Mouse (Mus musculus) embryo, embryonic 11.5 days (tissue): Measurements from ENCODE around the gene Kif16b.

Source experiments
- DNase-seq: peaks from one replicate; pipeline ENCODE4 v3.0.0-alpha.2; 2012; ENCODE audit warnings: low read depth, low spot score

Gene Kif16b

DNA sequence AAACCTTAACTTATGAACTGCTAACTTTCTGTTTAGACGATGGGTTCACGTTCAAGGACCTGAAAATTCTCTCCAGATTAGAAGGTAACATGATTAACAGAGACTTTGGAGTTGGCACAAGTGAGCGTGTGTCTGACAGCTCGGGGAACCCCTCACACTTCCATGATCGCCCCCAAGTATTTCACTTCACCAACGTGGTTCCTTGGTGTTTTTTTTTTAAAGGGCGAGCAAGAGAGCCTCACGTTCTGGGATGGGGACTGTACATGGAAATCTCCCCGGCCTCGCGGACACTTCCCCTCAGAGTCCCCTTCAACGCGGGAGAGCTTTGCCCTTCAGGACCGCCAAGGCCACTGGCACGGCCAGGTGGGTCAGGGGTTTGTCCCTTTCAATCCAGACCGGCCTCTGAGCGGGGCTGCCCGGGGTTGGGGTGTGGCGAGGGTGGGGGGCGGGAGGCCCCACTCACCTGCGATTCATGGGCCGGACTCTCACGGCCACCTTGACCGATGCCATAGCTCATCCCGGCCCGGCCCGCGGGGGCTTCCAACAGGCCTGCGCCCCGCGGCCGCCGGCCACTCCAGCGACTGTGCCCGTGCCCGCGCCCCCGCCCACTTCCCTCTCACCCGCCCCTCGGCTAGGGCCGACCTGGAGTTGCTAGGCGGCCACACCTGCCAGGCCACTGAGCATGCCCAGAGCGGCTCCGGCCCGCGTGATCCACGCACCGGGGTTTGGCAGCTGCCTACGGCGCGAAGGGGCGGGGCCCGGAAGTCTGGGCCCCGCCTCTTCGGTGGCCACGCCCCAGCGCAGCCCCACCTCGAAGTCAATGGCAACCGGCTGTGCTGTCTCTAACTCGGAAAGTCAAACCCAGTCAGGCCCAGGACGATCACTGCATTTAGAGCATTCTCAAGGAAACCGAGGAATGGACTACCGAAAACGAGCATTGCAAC lies at the start of gene Kif16b:
Kif16b (minus strand) TSS at position 670 of the 944 bp plus-strand sequence.
- DNase-seq, result peak; percentile 80

DNA sequence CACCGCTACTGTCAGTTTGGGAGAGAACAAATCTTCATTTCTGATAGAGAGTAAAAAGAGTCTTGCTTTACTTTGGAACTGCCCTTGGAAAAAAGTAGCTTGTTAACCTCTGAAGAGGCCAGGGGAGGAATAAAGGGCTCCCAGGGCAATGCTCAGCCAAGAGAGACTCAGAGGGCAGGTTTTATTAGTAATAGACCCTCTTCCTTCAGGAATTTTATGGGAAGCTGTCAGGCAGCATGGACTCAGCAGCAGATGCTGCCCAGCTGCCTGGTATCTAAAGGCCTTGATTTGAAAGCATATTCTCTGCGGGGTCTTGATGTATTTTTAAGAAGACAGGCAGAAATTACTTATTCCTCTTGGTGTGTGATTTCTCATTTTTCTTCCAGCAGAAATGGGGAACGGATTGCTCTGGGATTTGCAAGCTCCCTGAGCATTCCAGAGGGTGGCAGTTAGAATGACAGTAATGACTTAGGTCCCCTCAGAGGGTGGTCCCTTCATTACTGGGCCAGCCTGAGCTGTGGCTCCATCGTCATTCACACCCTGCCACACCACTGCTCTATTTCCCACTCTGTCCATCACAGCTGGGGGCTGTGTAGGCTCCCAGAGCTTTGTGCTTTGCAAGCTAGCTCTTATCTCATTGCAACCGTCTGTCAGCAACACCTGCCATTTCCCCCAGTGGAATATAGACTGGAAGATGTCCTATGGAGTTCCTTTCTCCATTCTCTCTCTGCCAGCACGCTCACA lies 39.7 kb upstream of the Kif16b start:
- no peak for DNase-seq

- DNase-seq, result no peak
Measured at GRCm38 (mm10) chr2:142930445-142930844, 29.1 kb upstream of the Kif16b start.

GRCm38 (mm10) chr2:142929226-142930112 lies 28.1 kb upstream of the Kif16b start:
- no peak for DNase-seq

- no peak for DNase-seq
Measured at GRCm38 (mm10) chr2:142910808-142911388, 9.6 kb upstream of the Kif16b start.

- no peak for DNase-seq
Measured at GRCm38 (mm10) chr2:142909213-142909612, 7.9 kb upstream of the Kif16b start.

DNA sequence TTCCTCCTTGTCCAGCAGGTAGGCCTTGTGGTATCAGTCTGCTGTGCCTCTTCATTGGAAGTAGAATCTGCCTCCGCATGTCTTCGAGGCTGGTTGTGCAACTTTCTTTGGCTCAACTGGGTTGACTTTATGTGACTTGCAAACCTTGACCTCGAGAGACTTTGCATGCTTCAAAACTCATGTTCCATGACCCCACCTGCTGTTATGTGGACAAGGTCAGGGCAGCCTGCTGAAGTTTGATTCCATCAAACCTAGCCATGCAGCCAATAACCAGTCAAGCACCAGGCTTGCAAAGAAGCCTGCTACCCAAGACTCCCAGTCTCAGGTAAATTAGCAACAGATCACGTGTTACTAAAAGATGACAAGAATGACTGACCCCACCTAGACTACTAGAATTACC lies 5.7 kb upstream of the Kif16b start:
- no peak for DNase-seq

DNA sequence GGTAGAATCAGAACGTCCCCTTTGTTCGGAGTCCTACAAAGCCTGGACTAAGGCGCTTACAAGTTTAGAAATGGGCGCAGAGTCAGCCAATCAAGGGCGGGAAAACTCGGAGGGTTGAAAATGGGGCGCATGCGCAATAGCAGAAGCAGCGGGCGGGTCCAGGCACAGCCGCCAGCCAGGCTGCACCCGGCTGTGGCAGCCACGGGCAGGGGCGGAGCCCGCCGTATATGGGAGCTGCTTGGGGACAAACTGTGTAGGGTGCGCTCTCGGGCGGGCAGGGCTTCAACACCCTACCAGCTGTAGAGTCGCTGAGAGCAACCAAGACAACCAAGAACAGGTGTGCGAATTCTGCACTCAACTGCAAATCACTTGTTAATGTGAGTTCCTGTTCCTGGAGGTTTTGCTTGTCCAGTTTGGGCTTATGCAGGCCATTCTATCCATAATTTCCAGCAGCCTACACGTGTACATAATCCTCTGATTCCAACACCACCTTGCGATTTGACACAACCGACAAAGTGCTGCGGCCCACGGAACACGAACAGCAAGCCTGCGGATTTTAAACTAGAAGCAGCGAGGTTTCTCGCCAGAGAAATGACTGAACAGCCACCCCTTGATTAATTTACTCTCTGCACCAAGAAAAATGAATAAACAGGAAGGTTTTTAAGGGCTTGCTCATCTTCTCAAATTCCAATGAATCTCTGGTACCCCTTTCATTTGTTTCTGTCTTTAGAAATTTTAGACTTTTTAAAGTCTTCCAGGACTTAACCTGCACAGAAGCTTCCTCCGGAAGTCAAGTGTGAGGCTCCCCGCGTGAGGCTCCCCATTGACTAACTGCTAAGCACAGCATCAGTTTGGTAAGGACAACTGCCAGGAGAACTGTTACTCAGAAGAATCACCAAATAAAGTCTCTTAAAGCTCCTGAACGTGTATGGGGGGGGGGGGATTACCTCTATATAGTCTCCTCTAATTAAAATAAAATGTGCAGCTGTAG lies 1.9 kb upstream of the Kif16b start:
- DNase-seq, result peak; percentile 84

- DNase-seq, result no peak
Measured at GRCm38 (mm10) chr2:142900120-142900861, 1.0 kb downstream of the Kif16b start.

DNA sequence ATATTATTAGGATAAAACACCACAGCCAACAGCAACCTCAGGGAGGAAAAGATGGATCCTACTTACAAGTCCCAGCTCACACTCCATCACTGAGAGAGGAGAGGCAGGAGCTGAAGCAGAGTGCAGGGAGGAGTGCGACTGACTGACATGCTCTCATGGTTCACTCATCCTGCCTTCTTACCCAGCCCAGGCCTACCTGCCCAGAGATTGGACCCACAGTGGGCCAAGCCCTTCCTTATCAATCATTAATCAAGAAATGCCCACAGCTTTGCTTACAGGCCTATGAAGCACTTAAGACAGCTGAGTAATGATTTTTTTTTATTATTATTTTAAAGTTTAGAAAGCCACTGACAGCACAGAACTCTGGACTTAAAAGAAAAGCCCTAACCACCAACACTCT lies 7.6 kb downstream of the Kif16b start:
- DNase-seq, result no peak

GRCm38 (mm10) chr2:142891283-142891682 lies 10.0 kb downstream of the Kif16b start:
- no peak for DNase-seq

DNA sequence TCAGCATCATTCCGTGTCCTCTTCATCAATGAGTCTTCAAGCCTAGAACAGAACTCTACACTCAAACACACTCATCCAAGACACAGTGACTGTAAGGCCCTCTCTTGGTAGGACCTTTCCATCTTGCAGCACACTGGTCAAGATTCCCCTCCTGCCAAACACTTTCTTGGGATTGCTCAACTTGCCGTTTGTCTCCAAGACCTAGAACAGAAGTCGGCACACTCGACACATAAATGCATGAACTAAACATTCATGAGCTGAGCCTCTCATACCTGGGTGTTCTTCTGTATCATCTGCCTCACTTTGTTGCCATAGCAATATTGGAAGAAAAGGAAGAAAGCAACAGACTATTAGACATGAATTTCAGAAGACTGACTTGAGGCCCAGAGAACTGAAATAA lies 16.9 kb downstream of the Kif16b start:
- no peak for DNase-seq

DNA sequence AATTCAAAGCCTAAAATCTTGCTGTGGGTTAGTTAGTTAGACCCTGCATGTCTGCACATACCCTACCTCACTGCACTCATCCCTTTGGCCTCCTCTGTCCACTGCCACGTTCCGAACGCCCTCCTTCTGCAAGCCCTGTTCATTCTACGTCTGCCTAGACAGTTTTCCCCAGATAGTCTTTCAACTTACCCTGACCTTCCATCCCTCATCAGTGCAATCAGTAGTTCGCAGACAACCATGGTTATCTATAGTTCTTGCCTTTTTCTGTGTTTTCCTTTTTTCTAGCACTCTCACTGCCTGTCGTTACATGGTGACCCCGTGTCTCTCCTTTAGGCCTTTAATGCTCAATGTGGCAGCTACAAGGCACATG lies 17.7 kb downstream of the Kif16b start:
- no peak for DNase-seq

GRCm38 (mm10) chr2:142882871-142883624 lies 18.3 kb downstream of the Kif16b start:
- DNase-seq, result no peak

GRCm38 (mm10) chr2:142882466-142882865 lies 18.9 kb downstream of the Kif16b start:
- DNase-seq, result no peak

- no peak for DNase-seq
Measured at GRCm38 (mm10) chr2:142881177-142881576, 20.2 kb downstream of the Kif16b start.

DNA sequence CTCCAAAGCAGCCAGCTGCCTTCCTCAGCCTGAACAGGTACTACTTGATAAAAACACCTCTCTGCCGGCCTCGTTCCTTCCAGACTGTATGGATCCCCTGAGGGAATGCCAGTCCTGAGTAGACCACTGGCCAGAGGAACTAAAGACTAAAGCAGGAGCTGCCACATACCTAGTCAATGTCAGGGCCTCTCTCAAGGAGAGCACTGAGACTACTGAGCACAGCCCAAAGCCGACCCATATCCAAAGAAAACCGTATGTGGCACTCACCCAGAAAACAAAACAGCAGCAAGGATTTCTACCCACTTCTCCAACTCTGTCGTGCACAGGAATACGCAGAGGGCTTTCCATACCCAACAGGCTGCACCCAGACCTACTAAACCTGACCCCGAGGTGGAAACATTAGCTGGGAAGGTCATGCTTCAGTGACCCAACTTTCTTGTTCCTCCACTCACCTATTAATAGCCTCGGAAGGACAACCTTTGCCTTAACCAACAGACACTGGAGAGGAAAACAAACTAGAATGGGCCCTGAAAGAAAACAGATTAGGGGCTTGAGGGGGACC lies 22.0 kb downstream of the Kif16b start:
- DNase-seq, result no peak

DNA sequence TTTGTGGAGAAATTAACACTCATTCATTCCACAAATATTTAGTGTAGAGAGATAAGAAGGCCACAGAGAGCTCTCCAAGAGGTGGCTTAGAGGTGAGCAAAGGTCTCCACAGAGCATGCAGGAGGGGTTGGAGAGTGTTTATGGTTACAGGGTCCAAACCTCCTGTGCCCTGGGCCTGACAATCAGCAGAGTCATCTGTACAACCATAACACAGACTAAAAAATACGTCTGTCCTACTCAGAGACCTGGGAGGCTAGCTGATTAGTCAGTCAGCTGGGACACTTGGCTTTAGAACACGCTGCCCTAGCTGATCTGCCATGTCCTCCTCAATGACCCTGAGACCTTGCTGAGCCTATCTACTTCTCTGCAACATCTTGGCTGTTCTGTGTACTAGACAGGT lies 24.7 kb downstream of the Kif16b start:
- no peak for DNase-seq
